Mouse (Mus musculus): ENCODE measurements around the gene Faiml. TPM values are rescaled to one million over a fixed set of nuclear protein-coding genes. Genes with fewer than 3 reads are reported as not detected.

The Faiml gene
- polyA plus RNA-seq (2015; fragmentation: Nextera tagmentation; extraction: Ambion mirVana): not detected in 2 replicates

DNA sequence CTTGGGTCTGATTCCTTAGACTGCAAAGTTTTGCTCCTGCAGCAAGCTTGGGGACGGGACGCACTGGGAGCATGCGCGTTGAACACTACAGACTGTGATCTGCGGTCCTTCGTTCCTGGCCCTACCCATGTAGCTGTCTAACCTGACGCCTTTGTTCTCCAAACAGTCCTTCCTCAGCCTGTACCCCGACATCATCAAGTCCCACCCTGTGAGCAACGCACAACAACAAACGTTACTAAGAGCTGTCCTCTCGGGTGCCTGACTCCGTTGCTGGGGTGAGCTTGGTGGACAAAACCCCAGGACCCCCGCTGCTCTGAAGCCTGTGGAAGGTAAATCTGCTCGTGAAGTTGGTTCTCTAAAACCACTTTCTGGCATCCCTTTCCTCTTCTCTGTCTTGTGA lies at the start of gene Faiml:
Gene Faiml, minus strand, starts transcription at position 101 of the 400 bp plus-strand sequence.
- 80% methylated on average over 14 of the region's 14 CpGs for WGBS
- ATAC-seq (ENCODE audit: extremely low read depth, insufficient number of reproducible peaks, low FRiP score, low TSS enrichment): no peak
- no peak within 1 kb of the TSS for H3K9ac ChIP-seq

GRCm38 (mm10) chr9:99258891-99259290 lies 21.9 kb upstream of the Faiml start:
- H3K4me3 ChIP-seq: no peak overlapping the region
- H3K27me3 ChIP-seq (replicated peaks): no peaks in the 10 kb centered on the region
- no peak overlapping the region for H3K27ac ChIP-seq (replicated peaks)
- H3K9ac ChIP-seq: no peak overlapping the region
- WGBS: 63% methylated on average over 5 of the region's 5 CpGs
- H3K4me1 ChIP-seq: no peaks in the 10 kb centered on the region
- H3K36me3 ChIP-seq: peaks cover 70% of the 10 kb centered on the region
- no peak for ATAC-seq (ENCODE audit: extremely low read depth, insufficient number of reproducible peaks, low FRiP score, low TSS enrichment)
- no peak overlapping the region for H3K4me2 ChIP-seq
- no peaks in the 10 kb centered on the region for H3K9me3 ChIP-seq

More for the DNA sequence above, at the start of gene Faiml:
- no peaks in the 10 kb centered on the region for H3K4me1 ChIP-seq
- no peaks in the 10 kb centered on the region for H3K9me3 ChIP-seq
- no peaks in the 10 kb centered on the region; the same call in 1 of the 2 replicates for H3K27me3 ChIP-seq (replicated peaks)
- no peak within 1 kb of the TSS for H3K27ac ChIP-seq (replicated peaks)
- no peak within 1 kb of the TSS for H3K4me2 ChIP-seq
- H3K36me3 ChIP-seq: no peaks in the 10 kb centered on the region
- no peak within 1 kb of the TSS for H3K4me3 ChIP-seq

GRCm38 (mm10) chr9:99256821-99257220 lies 19.8 kb upstream of the Faiml start:
- H3K9ac ChIP-seq: no peak overlapping the region
- H3K4me2 ChIP-seq: no peak overlapping the region
- H3K36me3 ChIP-seq: peaks cover 50% of the 10 kb centered on the region
- H3K27me3 ChIP-seq (replicated peaks): no peaks in the 10 kb centered on the region
- H3K9me3 ChIP-seq: no peaks in the 10 kb centered on the region
- H3K4me3 ChIP-seq: no peak overlapping the region
- H3K4me1 ChIP-seq: peaks cover 6% of the 10 kb centered on the region; the same call in 1 of the 2 replicates
- ATAC-seq (ENCODE audit: extremely low read depth, insufficient number of reproducible peaks, low FRiP score, low TSS enrichment): peak; percentile 88
- H3K27ac ChIP-seq (replicated peaks): no peak overlapping the region; the same call in 1 of the 2 replicates
- WGBS: 74% methylated on average over 3 of the region's 3 CpGs

DNA sequence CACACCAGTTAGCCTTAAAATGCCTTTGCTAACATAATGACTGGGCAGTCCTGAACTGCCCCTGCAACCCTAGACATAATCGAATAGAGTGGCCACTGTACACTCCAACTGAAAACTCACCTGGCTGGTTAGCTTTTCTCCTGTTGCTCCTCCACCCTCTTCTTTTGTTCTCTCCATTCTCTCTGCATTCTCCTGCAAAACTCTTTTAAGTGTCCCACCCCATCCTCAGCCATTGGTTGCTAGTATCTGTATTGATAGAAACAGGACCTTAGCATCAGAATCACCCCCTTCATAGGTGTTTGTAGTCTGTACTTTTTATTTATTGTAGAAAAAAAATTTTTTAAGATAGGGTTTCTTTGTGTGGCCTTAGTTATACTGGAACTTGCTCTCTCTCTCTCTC lies 19.2 kb upstream of the Faiml start:
- Histone ChIP-seq H3K4me3 (no peak overlapping the region), H3K27ac (replicated peaks) (no peak overlapping the region), H3K4me1 (peaks cover 6% of the 10 kb centered on the region; the same call in 1 of the 2 replicates), H3K36me3 (peaks cover 48% of the 10 kb centered on the region), H3K27me3 (replicated peaks) (no peaks in the 10 kb centered on the region), H3K4me2 (no peak overlapping the region), H3K9me3 (no peaks in the 10 kb centered on the region; the same call in 1 of the 2 replicates), H3K9ac (no peak overlapping the region)
- WGBS: 94% methylated on average over 1 of the region's 1 CpGs
- no peak for ATAC-seq (ENCODE audit: extremely low read depth, insufficient number of reproducible peaks, low FRiP score, low TSS enrichment)

GRCm38 (mm10) chr9:99253861-99254260 lies 16.8 kb upstream of the Faiml start:
- ATAC-seq (ENCODE audit: extremely low read depth, insufficient number of reproducible peaks, low FRiP score, low TSS enrichment): no peak; the same call in 1 of the 2 replicates
- 86% methylated on average over 10 of the region's 10 CpGs for WGBS

GRCm38 (mm10) chr9:99248906-99249305 lies 11.9 kb upstream of the Faiml start:
- ATAC-seq (ENCODE audit: extremely low read depth, insufficient number of reproducible peaks, low FRiP score, low TSS enrichment): no peak

More at GRCm38 (mm10) chr9:99253861-99254260, 16.8 kb upstream of the Faiml start:
- H3K9ac ChIP-seq: no peak overlapping the region
- H3K4me3 ChIP-seq: no peak overlapping the region
- no peak overlapping the region for H3K27ac ChIP-seq (replicated peaks)
- H3K4me2 ChIP-seq: peak overlapping the region; percentile 20; the same call in 1 of the 2 replicates
- peaks cover 50% of the 10 kb centered on the region for H3K36me3 ChIP-seq
- peaks cover 6% of the 10 kb centered on the region; the same call in 1 of the 2 replicates for H3K4me1 ChIP-seq
- no peaks in the 10 kb centered on the region for H3K27me3 ChIP-seq (replicated peaks)
- no peaks in the 10 kb centered on the region; the same call in 1 of the 2 replicates for H3K9me3 ChIP-seq

GRCm38 (mm10) chr9:99248304-99248703 lies 11.3 kb upstream of the Faiml start:
- peak; percentile 61; the same call in 1 of the 2 replicates for ATAC-seq (ENCODE audit: extremely low read depth, insufficient number of reproducible peaks, low FRiP score, low TSS enrichment)
- peaks cover 15% of the 10 kb centered on the region for H3K4me1 ChIP-seq
- H3K9me3 ChIP-seq: no peaks in the 10 kb centered on the region; the same call in 1 of the 2 replicates
- 47% methylated on average over 8 of the region's 8 CpGs for WGBS
- H3K27me3 ChIP-seq (replicated peaks): no peaks in the 10 kb centered on the region
- H3K36me3 ChIP-seq: peaks cover 6% of the 10 kb centered on the region; the same call in 1 of the 2 replicates
- H3K4me2 ChIP-seq: 0 out of 2 replicates have a peak overlapping the region, but pooled peaks have one; percentile 11
- H3K9ac ChIP-seq: no peak overlapping the region
- no peak overlapping the region for H3K27ac ChIP-seq (replicated peaks)
- no peak overlapping the region for H3K4me3 ChIP-seq

More at GRCm38 (mm10) chr9:99248906-99249305, 11.9 kb upstream of the Faiml start:
- Histone ChIP-seq H3K9ac (no peak overlapping the region), H3K4me3 (no peak overlapping the region), H3K36me3 (peaks cover 7% of the 10 kb centered on the region; the same call in 1 of the 2 replicates), H3K4me2 (no peak overlapping the region; the same call in 1 of the 2 replicates), H3K27ac (replicated peaks) (no peak overlapping the region), H3K4me1 (peaks cover 14% of the 10 kb centered on the region), H3K27me3 (replicated peaks) (no peaks in the 10 kb centered on the region), H3K9me3 (no peaks in the 10 kb centered on the region; the same call in 1 of the 2 replicates)
- 93% methylated on average over 4 of the region's 4 CpGs for WGBS

GRCm38 (mm10) chr9:99243895-99244293 lies 6.9 kb upstream of the Faiml start:
- peak overlapping the region; percentile 87 for H3K9ac ChIP-seq
- 3% methylated on average over 10 of the region's 10 CpGs for WGBS
- no peak for ATAC-seq (ENCODE audit: extremely low read depth, insufficient number of reproducible peaks, low FRiP score, low TSS enrichment)
- no peaks in the 10 kb centered on the region for H3K9me3 ChIP-seq
- H3K27me3 ChIP-seq (replicated peaks): no peaks in the 10 kb centered on the region
- H3K4me3 ChIP-seq: peak overlapping the region; percentile 97
- H3K27ac ChIP-seq (replicated peaks): peak overlapping the region; percentile 65
- peaks cover 16% of the 10 kb centered on the region for H3K4me1 ChIP-seq
- no peaks in the 10 kb centered on the region; the same call in 1 of the 2 replicates for H3K36me3 ChIP-seq
- H3K4me2 ChIP-seq: peak overlapping the region; percentile 86

GRCm38 (mm10) chr9:99243190-99243894 lies 6.3 kb upstream of the Faiml start, which contains the start of gene Cep70:
TSS of gene Cep70 (plus strand) at chr9:99243367.
- Histone ChIP-seq H3K27me3 (replicated peaks) (no peaks in the 10 kb centered on the region), H3K36me3 (no peaks in the 10 kb centered on the region; the same call in 1 of the 2 replicates), H3K27ac (replicated peaks) (peak within 1 kb of the TSS; percentile 65), H3K9me3 (no peaks in the 10 kb centered on the region), H3K4me2 (peak within 1 kb of the TSS; percentile 86), H3K9ac (peak within 1 kb of the TSS; percentile 87), H3K4me3 (peak within 1 kb of the TSS; percentile 97), H3K4me1 (peaks cover 11% of the 10 kb centered on the region)
- ATAC-seq (ENCODE audit: extremely low read depth, insufficient number of reproducible peaks, low FRiP score, low TSS enrichment): peak; percentile 95
- under 1% methylated on average over 66 of the region's 66 CpGs for WGBS

DNA sequence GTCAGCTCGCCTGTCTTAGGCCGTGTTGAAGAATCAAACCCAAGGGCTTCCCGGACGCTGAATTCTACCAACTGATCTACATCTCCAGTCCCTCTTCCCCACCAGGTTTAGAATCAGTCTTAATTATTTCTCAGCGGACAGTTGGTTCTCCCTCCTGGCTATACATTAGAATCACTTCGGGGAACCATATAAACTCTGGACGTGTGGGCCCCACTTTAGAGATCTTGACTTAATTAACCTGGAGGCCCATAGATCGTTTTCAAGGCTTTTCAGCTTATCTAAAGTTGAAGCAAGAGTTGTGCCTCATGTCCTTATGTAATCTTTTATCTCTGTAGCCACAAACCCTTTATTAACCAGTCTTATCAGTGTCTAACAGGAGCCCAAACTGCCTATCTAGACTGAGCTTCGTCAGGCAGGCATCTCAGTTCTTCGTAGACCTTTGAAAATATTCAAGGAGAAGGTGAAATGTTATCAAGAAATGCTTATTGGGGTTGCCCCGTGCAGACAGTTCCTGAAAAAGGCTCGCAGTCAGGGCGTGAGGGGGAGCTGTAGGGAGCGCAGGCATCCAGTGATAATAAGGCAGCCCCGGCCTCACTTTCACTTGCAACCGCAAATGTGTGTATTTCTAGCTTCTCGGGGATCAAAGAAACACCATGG lies 5.6 kb upstream of the Faiml start:
- peaks cover 11% of the 10 kb centered on the region for H3K4me1 ChIP-seq
- ATAC-seq (ENCODE audit: extremely low read depth, insufficient number of reproducible peaks, low FRiP score, low TSS enrichment): no peak
- peak overlapping the region; percentile 62 for H3K27ac ChIP-seq (replicated peaks)
- peak overlapping the region; percentile 97 for H3K4me3 ChIP-seq
- 7% methylated on average over 17 of the region's 17 CpGs for WGBS
- no peaks in the 10 kb centered on the region for H3K36me3 ChIP-seq
- H3K9me3 ChIP-seq: no peaks in the 10 kb centered on the region
- peak overlapping the region; percentile 72 for H3K9ac ChIP-seq
- peak overlapping the region; percentile 86 for H3K4me2 ChIP-seq
- H3K27me3 ChIP-seq (replicated peaks): no peaks in the 10 kb centered on the region; the same call in 1 of the 2 replicates

DNA sequence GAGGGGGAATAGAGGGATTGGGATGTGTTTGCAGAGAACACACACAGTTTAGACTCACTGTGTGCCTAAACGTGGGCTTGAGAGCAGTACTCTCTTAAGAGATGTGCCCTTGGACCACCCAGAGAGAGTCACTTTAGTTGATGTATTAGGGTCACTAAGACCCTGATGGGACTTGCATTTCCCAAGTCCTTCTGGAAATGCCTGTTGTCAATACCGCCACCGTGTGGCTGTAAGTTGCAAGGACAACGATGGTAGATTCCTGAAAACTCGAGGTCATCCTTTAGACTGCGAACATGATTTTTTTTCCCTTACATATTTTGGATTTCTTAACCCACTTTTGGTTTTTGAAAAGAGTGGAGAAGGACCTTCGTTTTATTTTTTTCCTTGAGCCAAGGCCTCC lies 5.0 kb upstream of the Faiml start:
- Histone ChIP-seq H3K4me1 (peaks cover 11% of the 10 kb centered on the region), H3K27ac (replicated peaks) (peak overlapping the region; percentile 62; the same call in 1 of the 2 replicates), H3K9me3 (no peaks in the 10 kb centered on the region), H3K4me2 (peak overlapping the region; percentile 86), H3K4me3 (peak overlapping the region; percentile 97), H3K36me3 (no peaks in the 10 kb centered on the region), H3K9ac (peak overlapping the region; percentile 72; the same call in 1 of the 2 replicates), H3K27me3 (replicated peaks) (no peaks in the 10 kb centered on the region; the same call in 1 of the 2 replicates)
- WGBS: 2% methylated on average over 7 of the region's 7 CpGs
- ATAC-seq (ENCODE audit: extremely low read depth, insufficient number of reproducible peaks, low FRiP score, low TSS enrichment): no peak

Measured in heart, embryonic 13.5 days (tissue).